Mouse (Mus musculus) embryonic stem cell, embryonic (primary cell): ENCODE measurements around the gene Krtap21-1.

Experiments
- CTCF ChIA-PET, 4 experiments: fragments of 300-600 bp in 2 of 4; fragments of 350-600 bp in 2 of 4; sonication (Branson Sonifier 250); formaldehyde crosslinking; loops; one replicate each; lab custom pipeline; 2022; ENCODE audit warnings: inconsistent platforms in 2 of 4; lab: Charles Lee
- POLR2A ChIA-PET, 4 experiments: fragments of 300-600 bp in 2 of 4; fragments of 350-600 bp in 2 of 4; sonication (Branson Sonifier 250); formaldehyde crosslinking; loops; one replicate each; lab custom pipeline; 2022; ENCODE audit warnings: antibody characterized with exemption in 4 of 4, inconsistent platforms in 1 of 4; lab: Charles Lee

Gene Krtap21-1

DNA sequence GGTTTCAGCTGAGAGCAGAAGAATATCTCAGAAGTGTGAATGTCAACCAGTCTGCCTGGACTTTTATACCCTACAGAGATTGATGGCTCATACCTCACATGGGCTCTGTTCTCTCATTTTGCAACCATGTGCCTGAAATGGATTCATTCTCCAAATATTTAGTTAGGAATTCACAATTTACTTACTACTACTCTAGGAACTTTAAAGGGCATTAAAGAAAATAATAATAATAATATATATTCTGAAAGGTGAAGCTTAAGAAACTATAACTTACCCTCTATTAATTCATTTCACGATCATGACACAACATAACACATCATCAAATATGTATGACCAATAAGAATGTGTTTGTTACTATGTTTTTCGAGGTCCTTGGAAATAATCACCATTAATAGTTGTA is at the start of gene Krtap21-1:
TSS of gene Krtap21-1 (minus strand) at position 101 of the 400 bp plus-strand sequence.
- ChIA-PET CTCF (no interaction called here), POLR2A (no interaction called here)

DNA sequence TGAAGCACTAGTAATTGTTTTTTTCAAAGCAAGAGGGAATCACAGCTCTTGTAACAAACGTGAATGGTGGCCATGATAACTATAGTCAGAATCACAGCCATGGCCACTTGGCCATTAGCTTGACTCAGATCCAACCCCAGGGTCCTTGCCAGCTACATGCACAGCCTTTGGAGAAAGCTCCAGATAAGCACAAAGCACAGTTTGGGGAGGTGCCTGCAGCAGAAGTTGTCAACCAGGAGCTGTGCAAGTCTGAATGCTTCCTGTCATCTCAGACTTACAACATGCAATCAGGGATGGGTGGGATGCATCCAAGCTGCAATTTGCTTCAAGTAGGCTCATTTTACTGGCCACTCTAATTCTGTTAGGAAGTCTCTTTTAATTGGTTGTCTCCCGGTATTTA is 25.9 kb upstream of the Krtap21-1 start:
- CTCF ChIA-PET, result no interaction called here
- POLR2A ChIA-PET, result no interaction called here

DNA sequence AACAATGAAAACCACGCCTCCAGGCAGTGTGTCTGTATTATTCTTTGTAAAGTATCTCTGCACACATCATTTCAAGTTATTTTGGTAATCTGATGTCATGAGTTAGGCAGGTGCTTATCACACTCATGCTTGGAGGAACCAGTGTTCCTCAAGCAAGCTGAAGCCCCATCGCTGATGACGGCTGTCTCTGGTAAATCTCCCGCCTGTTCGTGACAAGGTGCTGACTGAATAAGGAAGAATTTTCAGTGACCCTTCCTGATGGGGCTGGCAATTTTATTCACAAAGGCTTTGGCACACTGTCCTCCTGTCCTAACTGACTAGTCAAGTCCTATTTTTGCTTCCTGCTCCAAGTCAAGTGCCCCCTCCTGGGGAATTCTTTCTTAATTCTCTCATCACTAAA is 21.6 kb upstream of the Krtap21-1 start:
- CTCF ChIA-PET, result interaction anchor here in 1 of 4 experiments (0.7 kb wide), 1 partner anchor 618 kb away, joined by 10 read pairs; no protein-coding TSS in a partner anchor

DNA sequence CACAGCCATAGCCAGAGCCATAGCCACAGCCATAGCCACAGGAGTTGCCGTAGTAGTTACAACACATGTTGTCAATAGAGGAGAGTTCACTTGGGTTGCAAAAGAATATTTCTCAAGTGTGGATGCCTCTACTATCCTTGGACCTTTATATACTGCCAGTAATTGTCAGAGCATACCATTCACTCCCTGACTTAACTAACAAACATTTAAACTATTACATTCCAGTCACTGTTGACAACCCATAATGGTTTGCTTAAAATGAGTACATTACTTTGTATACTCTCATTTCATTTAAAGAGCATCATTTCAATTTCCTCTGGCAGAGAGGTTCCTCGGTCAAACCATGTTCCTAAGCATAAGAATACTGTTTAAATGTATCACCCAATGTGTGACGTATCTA is 16.3 kb upstream of the Krtap21-1 start, which contains the start of gene Krtap6-2:
TSS of gene Krtap6-2 (minus strand) at position 101 of the 400 bp plus-strand sequence.
- CTCF ChIA-PET, result no interaction called here
- POLR2A ChIA-PET, result no interaction called here

More for the DNA sequence above, 21.6 kb upstream of the Krtap21-1 start:
- POLR2A ChIA-PET, result interaction anchor here in 1 of 4 experiments (0.7 kb wide), 1 partner anchor 640 kb away, joined by 3 read pairs; no protein-coding TSS in a partner anchor

DNA sequence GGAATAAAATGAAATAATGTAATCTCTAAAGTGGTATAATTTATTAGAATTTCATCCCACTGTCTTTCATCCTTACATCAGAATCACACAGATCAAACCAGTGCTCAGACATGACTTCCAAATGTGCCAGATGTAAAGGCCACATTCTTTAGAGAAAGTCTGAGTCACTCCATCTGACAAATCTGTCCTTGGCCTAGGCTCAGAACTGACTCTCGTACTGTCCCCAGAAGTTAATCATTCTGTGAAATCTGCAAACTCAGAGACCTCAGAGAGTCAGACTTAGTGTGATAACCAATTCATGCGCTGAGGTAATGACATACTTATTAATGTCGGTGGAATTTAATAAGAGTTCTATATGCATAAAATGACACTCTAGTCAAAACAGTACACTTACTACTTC is 12.6 kb upstream of the Krtap21-1 start:
- ChIA-PET POLR2A (no interaction called here), CTCF (no interaction called here)

DNA sequence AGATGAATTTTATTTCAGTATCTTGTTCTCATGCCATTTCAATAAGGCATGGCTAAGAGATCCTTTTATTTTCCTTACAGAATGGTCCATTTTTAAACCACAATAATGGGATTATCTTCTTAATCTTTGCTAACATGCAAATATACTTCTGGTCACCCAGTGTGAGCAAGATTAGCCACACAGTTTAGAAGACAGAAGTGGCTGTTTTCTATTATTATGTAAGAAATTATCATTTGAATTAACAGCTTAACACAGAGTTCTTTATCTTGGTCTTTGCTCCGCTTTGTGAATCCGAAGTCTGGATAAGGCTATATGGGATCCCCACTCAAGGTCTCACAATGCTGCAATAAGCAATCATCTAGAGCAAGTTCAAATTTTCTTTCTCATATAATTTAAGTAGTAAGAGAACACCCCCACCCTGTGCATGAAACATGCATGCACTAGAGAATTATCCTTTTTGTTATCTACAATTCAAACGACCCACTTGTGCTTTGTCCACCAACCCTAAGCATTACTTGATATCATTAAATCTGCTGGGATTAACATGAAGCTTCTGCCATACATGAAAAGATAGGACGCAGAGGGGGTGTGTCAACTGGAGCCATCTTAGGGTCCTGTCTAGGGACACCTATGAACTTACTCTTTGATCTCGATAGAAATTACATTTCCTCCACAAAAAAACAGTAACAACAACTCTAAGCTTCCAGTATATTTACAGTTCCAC is 6.8 kb upstream of the Krtap21-1 start:
- CTCF ChIA-PET, result no interaction called here
- POLR2A ChIA-PET, result interaction anchor here in 1 of 4 experiments (0.6 kb wide), 1 partner anchor 15 kb away, joined by 4 read pairs; no protein-coding TSS in a partner anchor

DNA sequence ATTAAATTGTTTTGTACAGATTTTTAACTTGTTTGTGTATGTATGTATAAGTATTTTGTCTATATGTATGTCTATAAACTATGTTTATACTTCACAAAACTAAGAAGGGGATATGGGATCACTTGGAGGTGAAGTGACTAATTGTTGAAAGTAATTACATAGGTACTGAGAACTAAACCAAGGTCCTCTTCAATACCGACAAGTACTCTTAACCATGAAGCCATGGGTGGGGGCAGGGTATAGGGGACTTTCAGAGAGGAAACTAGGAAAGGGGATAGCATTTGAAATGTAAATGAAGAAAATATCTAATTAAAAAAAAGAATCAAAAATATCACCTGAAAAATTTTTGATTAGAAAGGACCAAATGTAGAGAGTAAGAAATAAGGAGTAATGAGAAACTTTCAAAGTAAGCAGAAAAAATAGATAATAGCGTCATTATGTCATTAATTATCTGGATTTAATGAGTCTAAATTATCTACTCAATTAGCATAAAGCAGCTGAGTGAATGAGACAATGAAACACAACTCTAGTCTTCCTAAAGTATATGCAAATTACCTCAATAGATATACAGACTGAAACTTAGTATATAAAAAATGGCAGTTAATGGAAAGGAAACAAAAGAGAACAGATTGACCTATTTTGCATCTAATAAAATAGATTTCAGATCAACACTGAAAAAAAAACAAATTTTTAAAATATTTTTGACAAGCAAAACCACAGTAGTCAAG is 30.8 kb downstream of the Krtap21-1 start:
- POLR2A ChIA-PET, result no interaction called here

More for the DNA sequence above, 30.8 kb downstream of the Krtap21-1 start:
- CTCF ChIA-PET, result no interaction called here
